Mouse (Mus musculus) kidney, embryonic 16.5 days (tissue): ENCODE measurements around the gene Frmd4a. TPM values are rescaled to one million over a fixed set of nuclear protein-coding genes. Genes with fewer than 3 reads are reported as not detected.

Experiments used
- ATAC-seq: fragments of 200-750 bp; cut with Nextera tagmentation; 2 replicates; pipeline ENCODE4 v1.8.0; 2017; ENCODE audit warnings: moderate TSS enrichment; ENCODE audit not compliant: low FRiP score, low TSS enrichment
- H3K27ac ChIP-seq: fragments of 300-500 bp; sonication (generic); 2 replicates; pipeline ENCODE4 v1.5.1; 2014; ENCODE audit warnings: low read length
- H3K27me3 ChIP-seq: fragments of 300-500 bp; sonication (generic); 2 replicates; pipeline ENCODE4 v1.6.1; 2014; ENCODE audit warnings: low read length, control low read depth, mixed read lengths; ENCODE audit not compliant: insufficient read depth
- H3K36me3 ChIP-seq: fragments of 300-500 bp; sonication (generic); 2 replicates; pipeline ENCODE4 v1.6.1; 2014; ENCODE audit warnings: low read length, control low read depth, mixed read lengths; ENCODE audit not compliant: insufficient read depth
- H3K4me1 ChIP-seq: fragments of 300-500 bp; sonication (generic); 2 replicates; pipeline ENCODE4 v1.6.1; 2014; ENCODE audit warnings: low read length, control low read depth, mixed read lengths; ENCODE audit not compliant: insufficient read depth
- H3K4me2 ChIP-seq: fragments of 300-500 bp; sonication (generic); replicated peaks from 2 replicates; pipeline ENCODE4 v1.6.1; 2014; ENCODE audit warnings: low read depth, low read length
- H3K4me3 ChIP-seq: fragments of 300-500 bp; sonication (generic); 2 replicates; pipeline ENCODE4 v1.5.1; 2014; ENCODE audit warnings: mild to moderate bottlenecking, low read length
- H3K9ac ChIP-seq: fragments of 300-500 bp; sonication (generic); replicated peaks from 2 replicates; pipeline ENCODE4 v1.6.1; 2014; ENCODE audit warnings: low read length
- H3K9me3 ChIP-seq: fragments of 300-500 bp; sonication (generic); 2 replicates; pipeline ENCODE4 v1.6.1; 2016; ENCODE audit warnings: low read length, control low read depth
- WGBS: fragments of 180-500 bp; shearing (Covaris S2); extraction: QIAGEN DNeasy Blood & Tissue Kit; methylation state at CpG from one replicate; pipeline ENCODE4 v1.1.7; 2014; 5-methylcytosine and 5-hydroxymethylcytosine counted together
- polyA plus RNA-seq: library from polyadenylated mRNA; unstranded; fragments of >200 nt; fragmentation: Nextera tagmentation; extraction: Ambion mirVana; gene quantifications from 2 replicates; pipeline ENCODE4 v1.2.1, GENCODE M21; 2015

The Frmd4a gene
- 31.2 and 36.2 TPM in 2 replicates for polyA plus RNA-seq

DNA sequence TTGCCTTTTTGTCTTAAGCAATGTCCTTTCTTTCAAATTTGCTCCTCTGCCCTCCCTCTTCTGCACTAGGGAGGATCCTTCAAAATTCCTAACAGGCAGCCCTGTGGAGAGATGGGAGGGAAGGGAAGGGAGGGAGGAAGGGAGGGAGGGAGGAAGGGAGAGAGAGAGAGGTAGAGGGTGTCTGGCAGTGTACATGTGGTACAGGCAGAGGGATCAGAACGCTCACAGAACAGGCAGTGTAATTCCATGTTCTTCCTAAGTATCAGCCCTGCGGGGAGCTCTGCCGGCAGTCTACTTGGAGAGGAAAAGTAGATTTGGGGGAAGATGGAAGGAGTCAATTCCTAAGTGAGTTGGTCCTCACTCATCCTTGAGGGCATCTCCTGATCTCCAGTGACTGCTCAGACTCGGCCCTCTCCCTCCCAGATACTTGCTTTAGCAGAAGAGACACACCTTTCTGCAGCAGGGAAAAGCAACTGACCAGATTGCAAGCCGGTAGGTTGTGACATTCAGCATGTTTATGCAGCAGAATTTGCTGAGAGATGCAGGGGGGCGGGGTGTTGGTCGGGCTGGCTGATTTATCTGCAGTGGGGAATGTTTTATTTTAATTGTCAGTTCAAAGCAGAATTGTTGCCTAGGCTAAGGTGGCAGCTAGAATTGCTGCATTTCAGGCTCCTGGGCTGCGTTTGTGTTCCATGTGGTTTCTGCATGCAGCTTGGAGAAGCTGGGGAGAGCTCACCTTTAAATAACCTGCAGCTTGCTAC, at the start of gene Frmd4a:
Frmd4a (plus strand) TSS at position 190 of the 761 bp plus-strand sequence.
- Histone ChIP-seq H3K9me3 (no peaks in the 10 kb centered on the region), H3K9ac (0 out of 2 replicates have a peak within 1 kb of the TSS, but pooled peaks have one; percentile 38), H3K27ac (no peak within 1 kb of the TSS), H3K4me3 (no peak within 1 kb of the TSS), H3K27me3 (no peaks in the 10 kb centered on the region), H3K4me1 (peaks cover 9% of the 10 kb centered on the region; the same call in 1 of the 2 replicates), H3K4me2 (peak within 1 kb of the TSS; percentile 26), H3K36me3 (no peaks in the 10 kb centered on the region)
- 0 out of 2 replicates have a peak, but pooled peaks have one; percentile 15 for ATAC-seq
- 32% methylated on average over 8 of the region's 8 CpGs for WGBS

DNA sequence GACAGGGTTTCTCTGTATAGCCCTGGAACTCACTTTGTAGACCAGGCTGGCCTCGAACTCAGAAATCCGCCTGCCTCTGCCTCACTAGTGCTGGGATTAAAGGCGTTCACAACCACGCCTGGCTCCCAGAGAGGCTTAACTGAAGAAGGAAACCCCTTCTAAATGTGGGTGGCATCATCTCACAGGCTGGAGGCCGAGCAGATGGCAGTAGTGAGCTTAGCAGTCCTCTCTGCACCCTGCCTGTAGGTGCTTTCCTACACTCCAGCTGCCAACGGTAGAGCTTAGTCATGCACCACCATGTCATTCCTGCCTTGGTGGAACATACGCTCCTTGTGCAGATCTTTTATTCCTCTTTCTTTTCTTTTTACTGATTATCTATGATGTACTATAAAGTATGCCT, 28.6 kb upstream of the Frmd4a start:
- WGBS = 79% methylated on average over 7 of the region's 7 CpGs
- Histone ChIP-seq H3K27me3 (no peaks in the 10 kb centered on the region), H3K27ac (no peak overlapping the region), H3K4me2 (no peak overlapping the region), H3K4me3 (no peak overlapping the region), H3K36me3 (no peaks in the 10 kb centered on the region), H3K4me1 (no peaks in the 10 kb centered on the region), H3K9ac (no peak overlapping the region), H3K9me3 (no peaks in the 10 kb centered on the region)
- ATAC-seq = no peak

DNA sequence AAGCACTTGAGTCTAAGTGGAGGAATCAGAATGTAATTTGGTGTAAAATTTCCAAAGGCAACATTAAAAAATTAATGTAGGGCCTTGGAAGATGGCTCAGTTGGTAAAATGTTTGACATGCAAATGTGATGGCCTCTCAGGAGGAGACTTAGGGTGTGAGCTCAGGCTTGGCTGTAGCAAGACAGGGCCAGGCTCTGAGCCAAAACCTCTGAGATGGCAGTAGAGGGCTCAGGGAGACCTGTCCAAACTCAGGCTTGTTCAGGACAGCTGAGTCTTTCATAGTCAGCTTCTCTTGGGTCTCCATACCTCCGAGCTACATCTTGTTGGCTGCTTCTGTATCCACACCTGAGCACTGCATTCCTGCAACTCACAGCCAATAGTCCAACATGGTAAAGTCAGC, 27.1 kb upstream of the Frmd4a start:
- peaks cover 2% of the 10 kb centered on the region; the same call in 1 of the 2 replicates for H3K9me3 ChIP-seq
- H3K4me2 ChIP-seq = no peak overlapping the region
- H3K27ac ChIP-seq = no peak overlapping the region
- no peak overlapping the region for H3K4me3 ChIP-seq
- no peak overlapping the region for H3K9ac ChIP-seq
- no peaks in the 10 kb centered on the region for H3K27me3 ChIP-seq
- ATAC-seq = no peak
- no peaks in the 10 kb centered on the region for H3K36me3 ChIP-seq
- H3K4me1 ChIP-seq = no peaks in the 10 kb centered on the region
- 85% methylated on average over 1 of the region's 1 CpGs for WGBS

DNA sequence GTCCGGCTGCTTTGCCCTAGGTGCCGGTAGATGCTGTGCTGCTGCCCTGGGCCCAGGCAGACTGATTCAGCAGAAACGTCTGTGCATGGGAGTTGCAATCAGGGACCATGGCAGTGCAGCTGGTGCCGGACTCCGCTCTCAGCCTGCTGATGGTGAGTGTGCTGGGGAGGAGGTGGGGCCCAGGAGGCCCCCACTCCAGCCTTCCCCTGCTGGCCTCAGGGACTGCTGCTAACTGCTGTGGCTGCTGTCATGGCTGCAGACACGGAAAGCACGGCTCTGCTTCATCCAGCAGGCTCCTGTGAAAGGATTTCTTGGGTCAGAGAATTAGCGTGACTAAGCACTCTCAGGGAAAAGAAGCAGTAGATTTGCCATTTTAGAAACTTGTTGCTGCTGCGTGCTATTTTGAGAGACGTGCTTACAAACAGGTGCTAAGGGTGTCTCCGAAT, 937 bp downstream of the Frmd4a start:
- H3K27me3 ChIP-seq = no peaks in the 10 kb centered on the region
- no peaks in the 10 kb centered on the region for H3K9me3 ChIP-seq
- WGBS = 34% methylated on average over 11 of the region's 11 CpGs
- no peaks in the 10 kb centered on the region for H3K36me3 ChIP-seq
- peak overlapping the region; percentile 26 for H3K4me2 ChIP-seq
- H3K27ac ChIP-seq = no peak overlapping the region
- no peak overlapping the region for H3K4me3 ChIP-seq
- peak; percentile 39; the same call in 1 of the 2 replicates for ATAC-seq
- peaks cover 9% of the 10 kb centered on the region; the same call in 1 of the 2 replicates for H3K4me1 ChIP-seq
- 0 out of 2 replicates have a peak overlapping the region, but pooled peaks have one; percentile 38 for H3K9ac ChIP-seq

DNA sequence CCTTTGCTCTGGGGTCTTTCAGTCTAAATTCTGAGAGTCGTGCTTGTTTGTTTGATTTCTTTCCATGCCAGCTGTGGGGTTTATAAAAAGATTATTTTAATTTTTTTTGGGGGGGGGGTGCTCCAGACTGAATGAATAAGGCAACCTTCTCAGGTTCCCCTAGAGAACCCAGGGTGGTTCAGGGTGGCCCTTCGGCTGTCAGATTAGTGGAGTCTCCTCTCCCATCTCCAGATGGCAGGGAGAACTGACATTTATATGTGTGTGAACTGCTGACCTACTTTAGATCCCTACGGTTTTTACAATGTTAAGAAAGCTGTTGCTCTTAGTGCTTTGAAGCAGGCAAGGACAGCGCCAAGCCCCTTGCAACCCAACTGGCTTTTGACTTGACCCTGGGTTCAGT, 1.4 kb downstream of the Frmd4a start:
- Histone ChIP-seq H3K36me3 (no peaks in the 10 kb centered on the region), H3K4me2 (no peak overlapping the region), H3K9me3 (no peaks in the 10 kb centered on the region), H3K9ac (no peak overlapping the region), H3K4me3 (no peak overlapping the region), H3K27me3 (no peaks in the 10 kb centered on the region), H3K27ac (no peak overlapping the region), H3K4me1 (peaks cover 9% of the 10 kb centered on the region; the same call in 1 of the 2 replicates)
- no peak for ATAC-seq
- 41% methylated on average over 4 of the region's 4 CpGs for WGBS

DNA sequence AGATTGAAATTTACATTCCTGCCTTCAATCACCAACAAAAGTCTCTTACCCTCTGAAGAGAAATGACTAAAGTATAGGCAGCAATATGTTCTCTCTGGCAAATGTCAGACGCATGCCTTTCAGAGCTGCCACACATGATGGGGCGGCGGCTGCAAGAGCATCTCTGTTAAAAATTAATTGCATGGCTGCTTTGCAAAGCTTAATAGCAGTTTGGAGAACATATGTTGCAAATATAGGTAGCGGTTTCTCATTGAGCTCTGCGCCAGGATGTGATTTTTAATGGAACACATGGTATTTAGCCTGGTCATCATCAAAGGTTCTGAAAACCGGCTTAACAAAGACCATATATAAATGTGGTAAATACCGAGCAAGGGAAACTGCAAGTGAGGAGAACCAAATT, 7.4 kb downstream of the Frmd4a start:
- ATAC-seq = no peak
- Histone ChIP-seq H3K36me3 (no peaks in the 10 kb centered on the region), H3K27me3 (no peaks in the 10 kb centered on the region), H3K4me2 (no peak overlapping the region), H3K9me3 (no peaks in the 10 kb centered on the region), H3K27ac (no peak overlapping the region), H3K4me1 (no peaks in the 10 kb centered on the region), H3K4me3 (no peak overlapping the region), H3K9ac (no peak overlapping the region)
- 76% methylated on average over 7 of the region's 7 CpGs for WGBS

DNA sequence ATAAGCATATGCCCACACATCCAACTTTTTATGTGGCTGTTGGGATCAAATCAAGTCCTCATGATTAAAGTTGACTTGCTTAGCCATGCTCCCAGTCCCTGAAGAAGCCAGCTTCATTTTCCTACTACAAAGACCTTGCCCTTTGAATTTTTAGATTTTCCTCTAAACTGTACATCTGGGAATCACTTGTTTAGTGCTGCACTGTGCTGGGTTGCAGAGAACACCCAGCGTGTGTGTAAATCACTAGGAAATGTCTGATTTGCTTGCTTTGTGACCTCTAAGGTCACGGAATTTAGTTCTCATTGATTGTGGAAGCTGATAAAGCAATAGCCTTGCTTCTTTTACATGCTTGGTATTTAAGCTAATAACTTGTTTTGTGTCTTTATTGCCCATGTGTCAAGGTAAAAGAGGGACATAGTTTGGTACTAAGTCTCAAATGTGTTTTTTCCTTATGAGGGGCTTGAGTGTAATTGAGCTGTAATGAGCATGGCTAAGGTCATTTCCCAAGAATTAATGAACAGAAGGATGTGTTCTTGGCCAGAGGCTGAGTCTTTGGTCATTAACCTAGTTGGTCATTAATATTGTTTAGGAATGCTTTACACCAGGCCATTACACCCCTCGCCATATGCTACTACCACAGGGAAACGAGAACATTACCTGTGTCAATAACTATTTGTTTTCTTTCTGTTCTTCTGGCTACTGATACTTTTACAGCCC, 11.7 kb downstream of the Frmd4a start:
- 29% methylated on average over 4 of the region's 4 CpGs for WGBS
- Histone ChIP-seq H3K4me3 (no peak overlapping the region), H3K27ac (no peak overlapping the region), H3K27me3 (no peaks in the 10 kb centered on the region), H3K4me2 (no peak overlapping the region), H3K9ac (no peak overlapping the region), H3K4me1 (no peaks in the 10 kb centered on the region), H3K36me3 (no peaks in the 10 kb centered on the region), H3K9me3 (no peaks in the 10 kb centered on the region)
- peak; percentile 35; the same call in 1 of the 2 replicates for ATAC-seq

DNA sequence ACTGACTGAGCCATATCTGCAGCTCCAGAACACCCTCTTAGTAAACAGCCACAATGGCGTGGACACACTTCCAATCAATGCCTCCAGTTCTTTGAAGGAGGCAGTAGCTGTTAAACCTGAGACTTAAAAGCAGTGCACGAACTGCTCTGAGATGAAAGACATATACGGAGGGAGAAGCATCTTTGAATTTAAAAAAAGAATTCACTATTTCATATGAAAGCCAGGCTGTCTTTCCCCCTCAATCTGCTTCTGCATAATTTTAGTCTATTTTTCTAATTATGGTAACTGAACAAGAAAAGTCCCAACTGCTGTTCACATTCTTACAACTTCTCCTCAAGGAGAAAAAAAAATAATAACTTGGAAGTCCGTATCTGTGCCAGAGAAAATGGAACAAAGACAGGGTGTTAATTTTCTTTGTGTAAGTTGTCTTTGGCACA, 18.7 kb downstream of the Frmd4a start:
- WGBS = 65% methylated on average over 4 of the region's 4 CpGs
- 0 out of 2 replicates have a peak, but pooled peaks cover 3% of the 10 kb centered on the region for H3K9me3 ChIP-seq
- ATAC-seq = no peak
- no peaks in the 10 kb centered on the region for H3K4me1 ChIP-seq
- no peak overlapping the region for H3K4me3 ChIP-seq
- H3K4me2 ChIP-seq = no peak overlapping the region
- no peak overlapping the region for H3K9ac ChIP-seq
- no peak overlapping the region for H3K27ac ChIP-seq
- H3K27me3 ChIP-seq = no peaks in the 10 kb centered on the region
- H3K36me3 ChIP-seq = no peaks in the 10 kb centered on the region

DNA sequence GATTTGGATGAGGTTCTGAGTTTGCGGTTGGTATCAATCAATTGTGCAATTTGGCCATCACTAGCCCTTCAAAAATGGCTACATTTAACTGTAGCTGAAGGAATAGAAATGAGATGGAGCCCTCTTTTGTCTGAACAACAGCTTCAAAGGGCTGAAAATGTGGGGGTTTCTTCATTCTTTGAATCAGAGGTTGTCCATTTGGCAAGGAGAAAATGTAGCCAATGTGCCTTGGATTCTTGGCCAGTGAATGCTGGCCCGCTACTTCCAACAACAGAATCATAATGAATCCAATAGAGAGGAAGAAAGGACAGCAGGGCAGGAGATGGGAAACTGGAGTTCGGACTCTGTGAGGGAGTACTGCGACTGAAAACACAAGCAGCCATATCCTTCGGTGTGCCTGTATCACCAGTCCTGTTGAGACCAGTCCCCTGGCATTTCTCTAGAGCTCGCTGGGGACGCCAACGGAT, 19.2 kb downstream of the Frmd4a start:
- Histone ChIP-seq H3K4me2 (no peak overlapping the region), H3K9me3 (0 out of 2 replicates have a peak, but pooled peaks cover 3% of the 10 kb centered on the region), H3K9ac (no peak overlapping the region), H3K27ac (no peak overlapping the region), H3K4me3 (no peak overlapping the region), H3K27me3 (no peaks in the 10 kb centered on the region), H3K4me1 (no peaks in the 10 kb centered on the region), H3K36me3 (no peaks in the 10 kb centered on the region)
- WGBS = 95% methylated on average over 8 of the region's 8 CpGs
- no peak for ATAC-seq
